Mouse (Mus musculus) ovary, adult 10 weeks (tissue): ENCODE measurements around the gene Defb33. TPM values are rescaled to one million over a fixed set of nuclear protein-coding genes. Genes with fewer than 3 reads are reported as not detected.

Experiments
- polyA plus RNA-seq: library from polyadenylated mRNA; stranded (reverse); fragments of 350-450 nt; fragmentation: Illumina TruSeq; extraction: RNeasy Lipid Tissue Mini Kit (QIAGEN cat#74804); gene quantifications from one replicate; pipeline ENCODE4 v1.2.3, GENCODE M21; 2014

The Defb33 gene
- polyA plus RNA-seq: not detected

GRCm38 (mm10) chr8:20892369-20892768 lies at the start of gene Defb33:
Defb33 (plus strand) TSS chr8:20892669.

DNA sequence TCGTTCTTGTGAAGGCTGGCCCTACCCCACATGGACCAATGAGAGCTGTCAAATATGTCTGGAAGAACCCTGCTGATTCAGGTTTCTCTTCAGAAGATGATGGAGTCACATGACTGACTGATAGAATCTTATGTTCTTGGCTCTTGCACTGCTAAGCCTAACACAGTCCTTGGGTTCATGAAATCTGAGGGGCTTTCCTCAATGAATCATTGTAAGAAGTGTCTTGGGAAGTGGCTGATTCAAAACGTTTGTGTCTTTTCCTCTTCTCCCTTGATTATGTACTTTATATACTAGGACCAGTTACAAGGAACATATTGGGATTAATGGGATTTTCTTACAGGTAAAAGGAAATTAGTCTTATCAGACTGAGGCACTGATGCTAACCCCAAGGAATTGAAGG lies 10.1 kb downstream of the Defb33 start, which contains the start of gene Gm15056:
Gene Gm15056, minus strand, starts transcription at position 101 of the 400 bp plus-strand sequence.

DNA sequence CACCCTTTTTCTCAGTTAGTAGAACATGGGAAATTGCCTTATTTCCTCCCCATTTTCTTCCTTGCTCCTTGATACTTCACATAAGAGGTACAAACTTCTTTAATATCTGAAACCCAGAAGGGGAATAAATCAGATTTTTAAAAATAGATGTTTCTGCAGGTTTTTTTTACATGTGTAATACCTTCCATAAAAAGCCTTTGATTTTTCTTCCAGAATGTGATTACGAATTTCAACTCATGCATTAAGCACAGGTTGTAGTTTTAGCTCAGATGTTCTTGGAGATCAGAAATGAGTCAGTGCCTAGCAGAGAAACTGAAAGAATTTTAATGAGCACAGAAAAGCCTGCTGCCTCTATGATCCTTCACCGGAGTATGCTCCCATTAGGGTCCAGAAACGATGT lies 29.5 kb downstream of the Defb33 start, which contains the start of gene Gm6040:
Gene Gm6040, minus strand, starts transcription at position 101 of the 400 bp plus-strand sequence.

DNA sequence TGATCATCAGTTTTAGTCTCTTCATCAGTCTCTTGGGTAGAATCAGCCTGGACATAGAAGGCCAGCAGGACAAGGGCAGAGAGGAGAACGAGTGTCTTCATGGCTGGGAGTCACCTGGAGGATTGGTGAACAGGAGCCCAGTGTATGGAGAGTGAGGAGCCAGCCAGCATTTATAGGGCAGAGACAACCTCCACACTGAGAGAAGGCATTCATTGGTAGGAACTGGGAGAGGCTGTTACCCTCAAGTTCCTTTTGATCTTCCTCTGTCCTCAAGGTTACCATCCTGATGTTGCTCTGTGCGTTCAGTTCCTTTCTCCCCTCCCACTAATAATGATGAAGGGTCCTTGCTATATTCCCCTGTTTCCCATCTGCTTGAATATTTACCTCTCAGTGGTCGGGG lies 52.1 kb downstream of the Defb33 start, which contains the start of gene AY761185:
Gene AY761185, minus strand, starts transcription at position 101 of the 400 bp plus-strand sequence.

Other genes starting within 250 kb of the Defb33 start
- gene Gm15056, start 10.0 kb downstream of the Defb33 start, polyA plus RNA-seq: not detected
- gene Gm6040, start 29.4 kb downstream of the Defb33 start, polyA plus RNA-seq: not detected
- gene AY761185, start 52.0 kb downstream of the Defb33 start, polyA plus RNA-seq: not detected
- not detected for gene Defa21, start 132.9 kb downstream of the Defb33 start, polyA plus RNA-seq
- gene Defa23, start 162.4 kb downstream of the Defb33 start, polyA plus RNA-seq: not detected
- not detected for gene Defa35, start 172.4 kb downstream of the Defb33 start, polyA plus RNA-seq
- gene Defa25, start 191.8 kb downstream of the Defb33 start, polyA plus RNA-seq: not detected
- not detected for gene Gm14851, start 203.4 kb downstream of the Defb33 start, polyA plus RNA-seq
- not detected for gene Defa30, start 242.0 kb downstream of the Defb33 start, polyA plus RNA-seq